Mouse (Mus musculus) kidney, adult 2 months (tissue): ENCODE results near the gene Rhod. TPM values are rescaled to one million over a fixed set of nuclear protein-coding genes. Genes with fewer than 3 reads are reported as not detected.
A peak's percentile ranks its signal among the peaks of the same experiment; 100 is the strongest.

Experiments used
- DNase-seq: peaks from one replicate; pipeline ENCODE4 v3.0.0; 2021
- H3K27ac ChIP-seq: fragments of 200-500 bp; 2 replicates; pipeline ENCODE4 v1.5.1; 2012; ENCODE audit warnings: low read depth, low read length, control low read depth, inconsistent platforms; ENCODE audit not compliant: insufficient read depth
- H3K27me3 ChIP-seq: fragments of 200-500 bp; replicated peaks from 2 replicates; pipeline ENCODE4 v1.6.1; 2012; ENCODE audit warnings: mild to moderate bottlenecking, moderate library complexity, low read length, inconsistent platforms; ENCODE audit not compliant: control insufficient read depth, insufficient read depth
- H3K36me3 ChIP-seq: fragments of 200-500 bp; 2 replicates; pipeline ENCODE4 v1.6.1; 2012; ENCODE audit warnings: mild to moderate bottlenecking, moderate library complexity, low read length, inconsistent platforms; ENCODE audit not compliant: control insufficient read depth, insufficient read depth
- H3K4me1 ChIP-seq: fragments of 200-500 bp; 2 replicates; pipeline ENCODE4 v1.6.1; 2011; ENCODE audit warnings: low read length; ENCODE audit not compliant: control insufficient read depth, insufficient read depth
- H3K4me3 ChIP-seq: fragments of 200-500 bp; 2 replicates; pipeline ENCODE4 v1.5.1; 2011; ENCODE audit warnings: mild to moderate bottlenecking, low read depth, low read length, control low read depth; ENCODE audit not compliant: insufficient read depth
- CTCF ChIP-seq: fragments of 200-500 bp; conservative IDR thresholded peaks from 2 replicates; pipeline ENCODE4 v1.5.1; 2011; ENCODE audit warnings: low read depth, mild to moderate bottlenecking, control low read depth, low read length, moderate library complexity, mixed read lengths; ENCODE audit not compliant: insufficient read depth, insufficient read length
- POLR2A ChIP-seq: fragments of 200-500 bp; IDR thresholded peaks from one replicate; pipeline ENCODE4 v1.6.1; 2011; ENCODE audit warnings: low read depth, low read length, control low read depth
- WGBS: fragments of 180-500 bp; shearing (Covaris S2); methylation state at CpG from one replicate; pipeline ENCODE4 v1.1.7; 2018; 5-methylcytosine and 5-hydroxymethylcytosine counted together
- polyA plus RNA-seq: library from polyadenylated mRNA; depleted of rRNA; stranded (reverse); fragments of >200 nt; gene quantifications from 2 replicates; pipeline ENCODE4 v1.2.3, GENCODE M21; 2012

Gene Rhod
- polyA plus RNA-seq, 1 experiment = 35.1 TPM

DNA sequence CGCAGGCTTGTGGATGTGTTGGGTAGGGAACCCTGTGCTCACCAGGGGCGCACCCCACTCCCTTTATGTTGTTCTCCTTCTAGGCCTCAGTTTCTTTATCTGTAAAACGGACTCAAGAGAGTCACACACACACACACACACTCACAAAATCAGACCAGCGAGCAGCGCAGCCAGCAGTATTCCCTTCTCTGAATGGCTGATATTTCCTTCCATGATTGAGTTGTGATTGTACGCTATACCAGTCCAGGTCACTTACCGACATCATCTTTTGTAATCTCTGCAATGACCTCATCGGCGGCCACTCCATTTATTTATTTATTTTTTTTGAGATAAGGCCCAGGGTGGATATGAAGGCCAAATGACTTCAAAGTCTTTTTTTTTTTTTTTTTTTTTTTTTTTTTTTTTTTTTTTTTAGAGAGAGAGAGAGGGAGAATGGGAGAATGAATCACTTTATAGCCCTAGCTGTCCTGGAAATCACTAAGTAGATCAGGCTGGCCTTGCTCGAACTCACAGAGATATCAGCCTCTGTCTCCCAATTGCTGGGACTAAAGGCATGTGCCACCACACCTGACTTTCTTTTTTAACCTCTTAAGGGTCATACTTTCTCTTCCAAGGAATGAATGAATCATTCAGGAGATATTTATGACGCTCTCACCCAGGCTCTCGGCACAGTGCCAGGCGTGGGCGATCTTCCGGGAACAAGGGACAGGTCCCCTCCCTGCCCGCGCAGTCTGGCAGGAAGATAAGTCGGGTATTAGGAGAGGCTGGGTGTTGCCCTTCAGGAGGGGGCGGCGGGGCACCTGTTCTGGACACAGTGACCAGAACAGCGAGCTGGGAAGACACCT, 38.3 kb upstream of the Rhod start, which contains the start of gene Syt12:
TSS of gene Syt12 (minus strand) at position 103 of the 845 bp plus-strand sequence.
- TF ChIP-seq CTCF = no peak
- TF ChIP-seq POLR2A = no peak
- 21% methylated on average over 21 of the region's 21 CpGs for WGBS
- no peaks in the 10 kb centered on the region for H3K36me3 ChIP-seq
- H3K27ac ChIP-seq = no peak within 1 kb of the TSS
- peak; percentile 23 for DNase-seq
- H3K4me3 ChIP-seq = peak within 1 kb of the TSS; percentile 65
- peaks cover 6% of the 10 kb centered on the region; the same call in 1 of the 2 replicates for H3K4me1 ChIP-seq
- H3K27me3 ChIP-seq = no peaks in the 10 kb centered on the region

- DNase-seq = peak; percentile 47
- H3K36me3 ChIP-seq = no peaks in the 10 kb centered on the region
- peak overlapping the region; percentile 65 for H3K4me3 ChIP-seq
- under 1% methylated on average over 70 of the region's 70 CpGs for WGBS
- H3K27ac ChIP-seq = no peak overlapping the region
- no peaks in the 10 kb centered on the region for H3K27me3 ChIP-seq
- TF ChIP-seq CTCF (no peak), POLR2A (no peak)
- peaks cover 6% of the 10 kb centered on the region; the same call in 1 of the 2 replicates for H3K4me1 ChIP-seq
Observed at GRCm38 (mm10) chr19:4476601-4477257, 37.5 kb upstream of the Rhod start.

DNA sequence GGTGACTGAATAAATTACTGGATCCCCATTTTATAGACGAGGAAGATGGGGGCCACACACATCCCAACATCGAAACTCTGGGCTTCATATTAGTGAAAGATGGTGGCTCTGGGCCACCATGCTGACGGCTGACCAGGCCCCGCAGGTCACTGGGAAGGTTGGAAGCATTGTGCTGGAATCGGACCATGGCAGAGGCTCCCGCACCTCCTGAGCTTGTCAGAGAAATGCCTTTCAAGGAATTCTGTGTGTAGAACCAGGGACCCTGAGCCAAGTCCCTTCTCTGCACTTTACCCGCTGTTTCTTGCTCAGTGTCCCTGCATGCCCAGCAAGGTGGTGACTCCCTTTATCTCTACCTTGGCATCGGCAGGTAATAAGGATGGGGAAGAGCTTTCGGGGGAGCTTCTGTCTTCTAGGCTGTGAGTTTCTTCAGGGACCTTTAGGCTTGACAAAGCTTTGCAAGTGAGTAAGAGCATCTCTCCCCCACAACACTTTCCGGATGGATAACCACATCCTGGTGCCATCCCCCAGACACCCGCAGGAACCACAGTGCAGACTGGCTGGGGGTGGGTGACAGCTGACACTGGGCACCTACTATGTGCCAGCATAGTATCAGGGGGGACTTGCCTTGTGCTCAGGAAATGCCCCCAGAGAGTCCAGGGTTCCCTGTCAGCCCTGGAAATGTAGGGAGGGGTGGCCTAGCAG, 36.1 kb upstream of the Rhod start:
- no peaks in the 10 kb centered on the region for H3K27me3 ChIP-seq
- no peaks in the 10 kb centered on the region for H3K36me3 ChIP-seq
- no peak for DNase-seq
- no peak for TF ChIP-seq CTCF
- TF ChIP-seq POLR2A = no peak
- no peak overlapping the region for H3K4me3 ChIP-seq
- no peak overlapping the region for H3K27ac ChIP-seq
- WGBS = 71% methylated on average over 11 of the region's 11 CpGs
- H3K4me1 ChIP-seq = peaks cover 6% of the 10 kb centered on the region; the same call in 1 of the 2 replicates

- 66% methylated on average over 3 of the region's 3 CpGs for WGBS
- Histone ChIP-seq H3K36me3 (no peaks in the 10 kb centered on the region), H3K27me3 (no peaks in the 10 kb centered on the region), H3K4me1 (peaks cover 6% of the 10 kb centered on the region; the same call in 1 of the 2 replicates), H3K4me3 (no peak overlapping the region), H3K27ac (no peak overlapping the region)
- peak; percentile 21 for DNase-seq
- TF ChIP-seq POLR2A = no peak
- no peak for TF ChIP-seq CTCF
Observed at GRCm38 (mm10) chr19:4474739-4475138, 35.5 kb upstream of the Rhod start.

DNA sequence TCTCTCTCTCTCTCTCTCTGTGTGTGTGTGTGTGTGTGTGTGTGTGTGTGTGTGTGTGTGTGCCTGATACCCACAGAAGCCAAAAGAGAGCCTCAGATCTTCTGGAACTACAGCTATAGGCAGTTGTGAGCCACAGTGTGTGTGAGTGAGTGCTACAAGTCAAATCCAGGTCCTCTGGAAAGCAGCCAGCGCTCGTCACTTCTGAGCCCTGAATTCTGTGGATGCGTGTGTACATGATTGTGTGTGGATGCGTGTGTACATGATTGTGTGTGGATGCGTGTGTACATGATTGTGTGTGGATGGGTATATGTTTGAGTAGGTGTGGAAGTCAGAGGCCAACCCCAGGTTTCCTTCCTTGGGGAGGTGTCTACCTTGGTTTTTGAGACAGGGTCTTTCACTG, 34.3 kb upstream of the Rhod start:
- Histone ChIP-seq H3K27ac (no peak overlapping the region), H3K4me3 (no peak overlapping the region), H3K4me1 (peaks cover 6% of the 10 kb centered on the region; the same call in 1 of the 2 replicates), H3K36me3 (no peaks in the 10 kb centered on the region), H3K27me3 (no peaks in the 10 kb centered on the region)
- no peak for TF ChIP-seq POLR2A
- no peak for TF ChIP-seq CTCF
- WGBS = 95% methylated on average over 5 of the region's 5 CpGs
- DNase-seq = no peak

GRCm38 (mm10) chr19:4468363-4468762, 29.1 kb upstream of the Rhod start:
- Histone ChIP-seq H3K36me3 (no peaks in the 10 kb centered on the region), H3K4me3 (no peak overlapping the region), H3K27me3 (no peaks in the 10 kb centered on the region), H3K27ac (no peak overlapping the region), H3K4me1 (no peaks in the 10 kb centered on the region)
- 38% methylated on average over 5 of the region's 5 CpGs for WGBS
- peak; percentile 44 for DNase-seq
- peak; percentile 58 for TF ChIP-seq CTCF
- no peak for TF ChIP-seq POLR2A
